Mouse (Mus musculus) intestine, embryonic 15.5 days (tissue): ENCODE measurements at regions not wholly inside any gene's neighbourhood (a gene's known extent, or its start where the extent isn't known, plus 50 kb on each side); places are given as distances from the start of the nearest gene placed in this dataset.

Experiments used
- ATAC-seq: fragments of 200-750 bp; cut with Nextera tagmentation; 2 replicates; pipeline ENCODE4 v1.8.0; 2017; ENCODE audit warnings: moderate TSS enrichment, moderate library complexity
- H3K27ac ChIP-seq: fragments of 300-500 bp; sonication (generic); 2 replicates; pipeline ENCODE4 v1.5.1; 2015; ENCODE audit warnings: mild to moderate bottlenecking, inconsistent platforms
- H3K27me3 ChIP-seq: fragments of 300-500 bp; sonication (generic); replicated peaks from 2 replicates; pipeline ENCODE4 v1.6.1; 2015; ENCODE audit warnings: inconsistent platforms
- H3K36me3 ChIP-seq: fragments of 300-500 bp; sonication (generic); 2 replicates; pipeline ENCODE4 v1.6.1; 2015; ENCODE audit warnings: inconsistent platforms
- H3K4me1 ChIP-seq: fragments of 300-500 bp; sonication (generic); replicated peaks from 2 replicates; pipeline ENCODE4 v1.6.1; 2015; ENCODE audit warnings: inconsistent platforms
- H3K4me2 ChIP-seq: fragments of 300-500 bp; sonication (generic); replicated peaks from 2 replicates; pipeline ENCODE4 v1.6.1; 2015; ENCODE audit warnings: mild to moderate bottlenecking, inconsistent platforms
- H3K4me3 ChIP-seq: fragments of 300-500 bp; sonication (generic); replicated peaks from 2 replicates; pipeline ENCODE4 v1.5.1; 2015; ENCODE audit warnings: inconsistent platforms
- H3K9ac ChIP-seq: fragments of 300-500 bp; sonication (generic); 2 replicates; pipeline ENCODE4 v1.6.1; 2015; ENCODE audit warnings: inconsistent platforms
- H3K9me3 ChIP-seq: fragments of 300-500 bp; sonication (generic); 2 replicates; pipeline ENCODE4 v1.6.1; 2016; ENCODE audit warnings: inconsistent platforms
- WGBS: fragments of 180-500 bp; shearing (Covaris S2); methylation state at CpG from one replicate; pipeline ENCODE4 v1.1.7; 2015; 5-methylcytosine and 5-hydroxymethylcytosine counted together

- Histone ChIP-seq H3K27ac (no peak overlapping the region), H3K4me3 (no peak overlapping the region), H3K4me2 (peak overlapping the region; percentile 19; the same call in 1 of the 2 replicates), H3K36me3 (no peaks in the 10 kb centered on the region), H3K27me3 (peaks cover 13% of the 10 kb centered on the region), H3K9me3 (no peaks in the 10 kb centered on the region), H3K9ac (no peak overlapping the region), H3K4me1 (0 out of 2 replicates have a peak, but pooled peaks cover 3% of the 10 kb centered on the region)
- ATAC-seq, result no peak
- WGBS, result 63% methylated on average over 2 of the region's 2 CpGs
Observed at GRCm38 (mm10) chr4:88935901-88936300, 55.9 kb upstream of the Ifne start.

- Histone ChIP-seq H3K4me3 (0 out of 2 replicates have a peak overlapping the region, but pooled peaks have one; percentile 0), H3K9ac (no peak overlapping the region), H3K4me2 (peak overlapping the region; percentile 39; the same call in 1 of the 2 replicates)
Observed at GRCm38 (mm10) chr4:88935316-88935715, 55.3 kb upstream of the Ifne start.

GRCm38 (mm10) chr4:88934266-88935025, 54.4 kb upstream of the Ifne start:
- peak; percentile 50 for ATAC-seq
- peaks cover 13% of the 10 kb centered on the region for H3K27me3 ChIP-seq
- 0 out of 2 replicates have a peak, but pooled peaks cover 3% of the 10 kb centered on the region for H3K4me1 ChIP-seq
- H3K27ac ChIP-seq, result peak overlapping the region; percentile 37; the same call in 1 of the 2 replicates
- no peaks in the 10 kb centered on the region for H3K36me3 ChIP-seq
- no peak overlapping the region for H3K9ac ChIP-seq
- WGBS, result 61% methylated on average over 8 of the region's 8 CpGs
- H3K4me3 ChIP-seq, result 0 out of 2 replicates have a peak overlapping the region, but pooled peaks have one; percentile 7
- H3K9me3 ChIP-seq, result no peaks in the 10 kb centered on the region
- H3K4me2 ChIP-seq, result peak overlapping the region; percentile 39

More at GRCm38 (mm10) chr4:88935316-88935715, 55.3 kb upstream of the Ifne start:
- 62% methylated on average over 7 of the region's 7 CpGs for WGBS
- no peaks in the 10 kb centered on the region for H3K36me3 ChIP-seq
- H3K27ac ChIP-seq, result peak overlapping the region; percentile 37; the same call in 1 of the 2 replicates
- peaks cover 13% of the 10 kb centered on the region for H3K27me3 ChIP-seq
- ATAC-seq, result no peak
- H3K4me1 ChIP-seq, result 0 out of 2 replicates have a peak, but pooled peaks cover 3% of the 10 kb centered on the region
- no peaks in the 10 kb centered on the region for H3K9me3 ChIP-seq

- no peaks in the 10 kb centered on the region for H3K36me3 ChIP-seq
- no peaks in the 10 kb centered on the region for H3K27me3 ChIP-seq
- H3K27ac ChIP-seq, result no peak overlapping the region
- no peak overlapping the region for H3K9ac ChIP-seq
- H3K4me1 ChIP-seq, result peaks cover 6% of the 10 kb centered on the region; the same call in 1 of the 2 replicates
- WGBS, result 82% methylated on average over 9 of the region's 9 CpGs
- H3K4me2 ChIP-seq, result no peak overlapping the region
- ATAC-seq, result no peak
- H3K9me3 ChIP-seq, result no peaks in the 10 kb centered on the region
- no peak overlapping the region for H3K4me3 ChIP-seq
Observed at GRCm38 (mm10) chr4:88931217-88931616, 51.2 kb upstream of the Ifne start.
